Mouse (Mus musculus) heart, adult 2 months (tissue): ENCODE measurements around the gene Vat1l. TPM values are rescaled to one million over a fixed set of nuclear protein-coding genes. Genes with fewer than 3 reads are reported as not detected.

Experiments used
- DNase-seq, 2 experiments: peaks; one replicate each; pipeline ENCODE4 v3.0.0; 2021
- H3K27ac ChIP-seq: fragments of 200-600 bp; 2 replicates; pipeline ENCODE4 v1.8.1; 2022
- H3K27me3 ChIP-seq: fragments of 200-500 bp; 2 replicates; pipeline ENCODE4 v1.6.1; 2012; ENCODE audit warnings: mild to moderate bottlenecking, low read length, inconsistent platforms, mixed read lengths; ENCODE audit not compliant: control insufficient read depth, insufficient read depth
- H3K36me3 ChIP-seq: fragments of 200-500 bp; 2 replicates; pipeline ENCODE4 v1.6.1; 2012; ENCODE audit warnings: low read length, inconsistent platforms; ENCODE audit not compliant: control insufficient read depth, insufficient read depth
- H3K4me1 ChIP-seq: fragments of 200-500 bp; 2 replicates; pipeline ENCODE4 v1.6.1; 2011; ENCODE audit warnings: low read length; ENCODE audit not compliant: control insufficient read depth, insufficient read depth
- H3K4me3 ChIP-seq: fragments of 200-600 bp; 2 replicates; pipeline ENCODE4 v1.8.1; 2022
- H3K79me2 ChIP-seq: fragments of 200-500 bp; replicated peaks from 2 replicates; pipeline ENCODE4 v1.6.1; 2012; ENCODE audit warnings: mild to moderate bottlenecking, inconsistent platforms, low read length, moderate library complexity, mixed read lengths; ENCODE audit not compliant: control insufficient read depth, insufficient read depth
- H3K9ac ChIP-seq: fragments of 200-500 bp; 2 replicates; pipeline ENCODE4 v1.6.1; 2012; ENCODE audit warnings: low read depth, mild to moderate bottlenecking, control low read depth, inconsistent platforms, low read length, mixed read lengths
- CTCF ChIP-seq: fragments of 200-600 bp; IDR thresholded peaks from 2 replicates; pipeline ENCODE4 v1.8.1; 2022; ENCODE audit warnings: antibody characterized with exemption, mild to moderate bottlenecking, moderate library complexity
- EP300 ChIP-seq: fragments of 200-500 bp; IDR thresholded peaks from 2 replicates; pipeline ENCODE4 v1.6.1; 2011; ENCODE audit warnings: low read depth, low read length, control low read depth; ENCODE audit not compliant: insufficient read depth
- POLR2A ChIP-seq: fragments of 200-500 bp; IDR thresholded peaks from 2 replicates; pipeline ENCODE4 v1.6.1; 2011; ENCODE audit warnings: mild to moderate bottlenecking, low read depth, low read length, control low read depth; ENCODE audit not compliant: insufficient read depth
- WGBS: fragments of 180-500 bp; shearing (Covaris S2); methylation state at CpG from one replicate; pipeline ENCODE4 v1.1.7; 2018; 5-methylcytosine and 5-hydroxymethylcytosine counted together
- intact Hi-C: fragments of 180-260 bp; cut with DNase I; formaldehyde crosslinking; loops from one replicate; pipeline ENCODE4 v1.15.1; 2025
- polyA plus RNA-seq: library from polyadenylated mRNA; depleted of rRNA; stranded (reverse); fragments of >200 nt; gene quantifications from 2 replicates; pipeline ENCODE4 v1.2.3, GENCODE M21; 2012
- total RNA-seq, 2 experiments: library from RNA; stranded (reverse); gene quantifications; 2 replicates each; pipeline ENCODE4 v1.2.3; 2021

Gene Vat1l
- total and polyA plus RNA-seq, 3 experiments: 0.05 to 1.2 (median 0.30) TPM

DNA sequence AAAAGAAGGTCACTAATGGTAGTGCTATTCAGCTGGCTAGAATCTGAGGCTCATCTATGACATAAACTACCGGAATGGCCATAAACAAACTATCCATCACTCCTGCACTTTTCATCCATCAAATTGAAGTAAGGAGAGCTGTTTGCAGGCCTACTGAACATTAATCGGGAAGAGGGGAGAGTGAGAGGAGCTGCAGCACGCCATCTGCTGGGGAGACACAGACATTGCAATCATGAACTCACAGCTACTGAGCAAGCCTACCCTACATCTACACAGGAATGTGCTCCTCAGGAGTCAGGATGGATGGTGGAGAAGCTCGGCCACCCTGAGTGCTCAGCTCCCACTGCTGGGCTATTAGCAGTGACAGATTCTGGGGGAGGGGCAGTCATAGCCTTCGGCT lies 136.9 kb downstream of the Vat1l start:
- Histone ChIP-seq H3K4me1 (no peaks in the 10 kb centered on the region), H3K36me3 (no peaks in the 10 kb centered on the region), H3K27me3 (no peaks in the 10 kb centered on the region), H3K79me2 (no peaks in the 10 kb centered on the region), H3K9ac (no peak overlapping the region), H3K27ac (no peak overlapping the region), H3K4me3 (no peak overlapping the region)
- TF ChIP-seq CTCF (peak; percentile 41), POLR2A (no peak)
- no peak for DNase-seq
- WGBS: 57% methylated on average over 5 of the region's 5 CpGs
- intact Hi-C loops: no loop called here

DNA sequence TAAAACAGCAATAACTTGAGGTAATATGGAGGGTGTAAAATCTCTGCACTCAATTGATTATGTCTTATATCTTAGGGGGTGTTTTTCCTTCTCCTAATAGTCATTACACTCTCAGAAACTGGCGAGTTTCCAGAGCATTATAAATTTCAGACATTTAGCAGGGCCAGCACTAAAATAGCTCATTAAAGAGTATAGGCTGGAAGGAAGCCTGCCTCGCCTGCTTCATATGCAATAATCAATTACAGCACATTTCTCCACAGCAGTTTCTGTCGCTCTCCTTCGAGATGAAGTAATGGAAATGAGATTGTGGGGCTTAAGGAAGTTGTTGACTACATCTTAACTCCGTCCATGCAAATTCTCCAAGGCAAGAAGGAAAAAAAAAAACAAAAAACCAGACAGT lies 139.4 kb downstream of the Vat1l start:
- no peaks in the 10 kb centered on the region for H3K79me2 ChIP-seq
- 54% methylated on average over 5 of the region's 5 CpGs for WGBS
- no peak overlapping the region for H3K27ac ChIP-seq
- H3K4me3 ChIP-seq: no peak overlapping the region
- no peak for DNase-seq
- no peaks in the 10 kb centered on the region for H3K4me1 ChIP-seq
- TF ChIP-seq POLR2A (no peak), EP300 (no peak), CTCF (no peak)
- H3K9ac ChIP-seq: no peak overlapping the region
- H3K36me3 ChIP-seq: no peaks in the 10 kb centered on the region
- intact Hi-C loops: no loop called here
- H3K27me3 ChIP-seq: no peaks in the 10 kb centered on the region

DNA sequence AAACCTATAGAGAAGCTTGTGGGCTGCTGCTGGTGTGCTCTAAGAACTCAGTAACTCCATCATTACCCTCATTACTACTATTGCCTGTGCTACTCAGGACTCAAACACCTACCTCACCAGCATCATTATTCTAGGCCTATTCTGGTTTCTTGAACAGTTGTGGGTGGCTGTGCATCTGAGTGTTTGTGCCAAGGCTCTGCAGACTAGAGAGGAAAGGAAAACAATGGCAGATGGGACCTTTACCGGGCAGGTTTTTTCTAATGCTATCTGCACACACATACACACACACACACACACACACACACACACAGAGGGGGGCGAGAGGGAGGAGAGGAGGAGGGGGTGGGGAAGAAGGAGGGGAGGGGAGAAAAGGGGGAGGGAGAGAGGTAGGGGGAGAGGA lies 140.6 kb downstream of the Vat1l start:
- intact Hi-C loops: no loop called here
- no peak overlapping the region for H3K4me3 ChIP-seq
- DNase-seq: no peak
- H3K4me1 ChIP-seq: no peaks in the 10 kb centered on the region
- H3K9ac ChIP-seq: no peak overlapping the region
- H3K79me2 ChIP-seq: no peaks in the 10 kb centered on the region
- H3K27me3 ChIP-seq: no peaks in the 10 kb centered on the region
- TF ChIP-seq CTCF: no peak
- no peak for TF ChIP-seq POLR2A
- TF ChIP-seq EP300: no peak
- WGBS: 63% methylated on average over 2 of the region's 2 CpGs
- no peak overlapping the region for H3K27ac ChIP-seq
- H3K36me3 ChIP-seq: no peaks in the 10 kb centered on the region

DNA sequence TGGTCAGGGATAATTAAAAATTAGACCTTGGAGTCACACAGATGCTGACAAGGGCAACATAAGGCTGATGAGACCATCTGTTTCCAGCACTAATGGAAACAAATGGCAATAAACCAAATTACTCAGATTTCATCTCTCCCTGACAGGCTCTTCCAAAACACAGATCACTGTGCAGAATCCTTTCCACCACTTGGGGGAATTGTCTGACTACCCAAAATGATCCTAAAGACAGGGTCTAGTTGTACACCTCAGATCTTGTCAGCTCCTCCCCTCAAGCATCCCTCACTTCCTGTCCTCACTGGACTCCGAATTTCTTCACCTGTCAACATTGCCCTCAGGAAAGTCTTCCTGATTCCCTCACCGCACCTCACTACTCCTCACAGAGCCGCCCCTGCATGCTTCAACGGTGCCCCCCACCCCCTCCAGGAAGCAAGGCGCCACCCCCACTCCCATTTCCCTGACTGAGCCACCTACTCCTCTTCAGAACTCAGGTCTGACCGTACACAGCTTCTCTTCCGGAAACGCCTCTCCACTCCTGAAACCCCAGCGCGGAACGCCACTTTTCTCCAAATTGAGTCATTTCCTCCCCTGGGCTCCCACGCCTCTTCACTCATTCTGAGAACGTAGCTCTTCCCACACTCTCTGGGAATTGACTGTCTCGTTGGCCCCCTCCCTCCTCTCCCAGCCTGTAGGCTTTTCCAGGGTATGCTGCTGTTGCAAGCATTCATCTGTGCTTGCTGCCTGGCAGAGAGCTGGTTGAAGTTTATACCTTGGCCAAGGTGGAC lies 146.4 kb downstream of the Vat1l start:
- TF ChIP-seq POLR2A (no peak), EP300 (no peak), CTCF (no peak)
- no peaks in the 10 kb centered on the region for H3K79me2 ChIP-seq
- 20% methylated on average over 14 of the region's 14 CpGs for WGBS
- no peak for DNase-seq
- H3K27ac ChIP-seq: no peak overlapping the region
- no peaks in the 10 kb centered on the region for H3K4me1 ChIP-seq
- intact Hi-C loops: no loop called here
- H3K27me3 ChIP-seq: no peaks in the 10 kb centered on the region
- no peak overlapping the region for H3K9ac ChIP-seq
- H3K4me3 ChIP-seq: no peak overlapping the region
- no peaks in the 10 kb centered on the region for H3K36me3 ChIP-seq

DNA sequence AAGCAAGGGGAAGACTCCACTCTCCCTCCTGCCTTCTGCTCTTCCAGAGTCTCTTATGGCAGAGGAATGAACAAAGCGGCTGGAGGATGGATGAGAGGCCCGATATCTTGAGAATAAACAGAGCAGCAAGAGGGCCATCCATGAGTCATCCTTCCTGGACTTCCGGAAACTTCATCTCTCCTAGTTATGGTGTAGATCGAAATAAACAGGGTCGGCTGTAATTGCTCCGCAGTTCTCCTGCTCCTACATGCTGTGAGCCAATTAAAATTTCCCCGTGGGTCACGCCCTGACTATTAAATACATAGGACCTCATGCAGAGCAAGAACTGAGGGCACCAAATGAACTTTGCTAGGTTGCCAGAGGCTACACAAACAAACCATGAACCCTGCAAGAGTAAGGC lies 155.1 kb downstream of the Vat1l start:
- Histone ChIP-seq H3K27ac (no peak overlapping the region), H3K9ac (no peak overlapping the region), H3K36me3 (no peaks in the 10 kb centered on the region), H3K4me1 (no peaks in the 10 kb centered on the region), H3K27me3 (no peaks in the 10 kb centered on the region), H3K4me3 (no peak overlapping the region), H3K79me2 (no peaks in the 10 kb centered on the region)
- no peak for TF ChIP-seq POLR2A
- TF ChIP-seq EP300: no peak
- TF ChIP-seq CTCF: no peak
- intact Hi-C loops: no loop called here
- WGBS: 25% methylated on average over 8 of the region's 8 CpGs
- DNase-seq: no peak

DNA sequence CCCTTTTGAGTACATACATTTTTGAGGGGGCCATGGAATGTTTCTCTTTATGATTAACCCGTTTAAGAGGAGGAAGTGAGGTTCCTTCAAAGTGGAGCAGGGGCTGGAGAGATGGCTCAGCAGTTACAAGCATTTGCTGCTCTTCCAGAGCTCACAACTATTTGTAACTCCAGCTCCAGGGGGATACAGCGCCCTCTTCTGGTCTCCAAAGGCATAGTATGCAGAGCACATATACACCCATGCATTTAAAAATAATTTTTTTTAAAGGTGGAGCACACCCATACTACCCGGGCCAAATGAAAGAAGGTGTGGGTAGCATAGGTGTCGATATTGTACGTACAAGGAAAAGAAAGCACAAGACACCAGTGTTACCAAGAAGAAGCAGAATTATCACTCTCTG lies 157.8 kb downstream of the Vat1l start:
- H3K4me3 ChIP-seq: no peak overlapping the region
- no peak overlapping the region for H3K9ac ChIP-seq
- DNase-seq: no peak
- no peaks in the 10 kb centered on the region for H3K36me3 ChIP-seq
- no peak overlapping the region for H3K27ac ChIP-seq
- H3K79me2 ChIP-seq: no peaks in the 10 kb centered on the region
- intact Hi-C loops: no loop called here
- no peak for TF ChIP-seq CTCF
- TF ChIP-seq POLR2A: no peak
- H3K4me1 ChIP-seq: no peaks in the 10 kb centered on the region
- 51% methylated on average over 5 of the region's 5 CpGs for WGBS
- no peaks in the 10 kb centered on the region for H3K27me3 ChIP-seq
